Mouse (Mus musculus) megakaryocyte, adult 5-6 weeks (primary cell): ENCODE measurements at regions not wholly inside any gene's neighbourhood (a gene's known extent, or its start where the extent isn't known, plus 50 kb on each side); places are given as distances from the start of the nearest gene placed in this dataset.

ENCODE experiments used
- ATAC-seq: 2 replicates; pipeline ENCODE4 v1.8.0; 2016; ENCODE audit warnings: mild to moderate bottlenecking, inconsistent platforms; ENCODE audit not compliant: poor library complexity, severe bottlenecking

- no peak for ATAC-seq
Observed at GRCm38 (mm10) chr10:116653511-116653945, 72.2 kb upstream of the Cnot2 start.

GRCm38 (mm10) chr10:116649287-116649686, 68.0 kb upstream of the Cnot2 start:
- no peak for ATAC-seq

- no peak for ATAC-seq
Observed at GRCm38 (mm10) chr10:116646035-116646434, 64.7 kb upstream of the Cnot2 start.

GRCm38 (mm10) chr10:116645631-116646030, 64.3 kb upstream of the Cnot2 start:
- ATAC-seq: no peak

GRCm38 (mm10) chr10:116645108-116645507, 63.8 kb upstream of the Cnot2 start:
- ATAC-seq: no peak
